Mouse (Mus musculus) G1E (cell line): Measurements from ENCODE around the gene Gm49353.

ENCODE experiments used
- CTCF ChIP-seq: IDR thresholded peaks from 2 replicates; pipeline ENCODE4 v1.5.1; 2012; ENCODE audit warnings: low read depth, low read length, inconsistent platforms, mixed read lengths
- GATA1 ChIP-seq: IDR thresholded peaks from 2 replicates; pipeline ENCODE4 v1.6.1; 2012; ENCODE audit warnings: borderline replicate concordance, low read length, inconsistent platforms, mixed read lengths
- TAL1 ChIP-seq: conservative IDR thresholded peaks from 2 replicates; pipeline ENCODE4 v1.6.1; 2012; ENCODE audit warnings: low read depth, low read length, inconsistent platforms, mixed read lengths

DNA sequence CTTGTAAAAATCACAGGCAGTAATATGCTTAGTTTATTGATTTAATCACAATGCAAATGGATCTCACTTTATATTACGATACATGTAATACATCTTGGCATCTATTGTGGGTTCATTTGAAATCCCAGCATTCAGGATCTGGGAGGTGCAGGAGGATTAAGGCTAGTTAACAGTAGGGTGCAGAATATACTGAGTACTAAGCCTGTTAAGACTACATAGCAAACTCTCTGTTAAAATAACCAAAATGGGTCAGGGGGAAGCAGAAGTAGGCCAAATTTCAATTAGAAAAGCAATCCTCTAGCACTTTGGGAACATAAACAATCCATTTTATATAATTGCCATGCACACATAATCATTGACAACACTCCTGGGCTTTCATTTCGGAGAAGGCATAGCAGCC is 25.0 kb upstream of the Gm49353 start:
- TF ChIP-seq CTCF: no peak
- TF ChIP-seq GATA1: no peak
- TF ChIP-seq TAL1: no peak
